Mouse (Mus musculus) T-helper 17 cell (primary cell): ENCODE results near the gene Hck.

Experiments used
- in situ Hi-C, 2 experiments: fragments of 300-600 bp; cut with MboI, MseI; formaldehyde crosslinking; loops; 1 replicate in 1 of 2; 2 replicates in 1 of 2; pipeline ENCODE4 v1.15.1; 2025; ENCODE audit warnings: high pct_unique_total_duplicates in 2 of 2

Hck gene

GRCm38 (mm10) chr2:153090551-153091165 is 17.6 kb upstream of the Hck start:
- in situ Hi-C loops, result no loop called here

GRCm38 (mm10) chr2:153107046-153107766 is 1.1 kb upstream of the Hck start:
- in situ Hi-C loops, result no loop called here

GRCm38 (mm10) chr2:153107802-153108201 is 466 bp upstream of the Hck start:
- in situ Hi-C loops, result no loop called here

- in situ Hi-C loops, result no loop called here
These were observed 1.3 kb downstream of the Hck start for GRCm38 (mm10) chr2:153109596-153109995.

GRCm38 (mm10) chr2:153111298-153111697 is 3.0 kb downstream of the Hck start:
- in situ Hi-C loops, result no loop called here

DNA sequence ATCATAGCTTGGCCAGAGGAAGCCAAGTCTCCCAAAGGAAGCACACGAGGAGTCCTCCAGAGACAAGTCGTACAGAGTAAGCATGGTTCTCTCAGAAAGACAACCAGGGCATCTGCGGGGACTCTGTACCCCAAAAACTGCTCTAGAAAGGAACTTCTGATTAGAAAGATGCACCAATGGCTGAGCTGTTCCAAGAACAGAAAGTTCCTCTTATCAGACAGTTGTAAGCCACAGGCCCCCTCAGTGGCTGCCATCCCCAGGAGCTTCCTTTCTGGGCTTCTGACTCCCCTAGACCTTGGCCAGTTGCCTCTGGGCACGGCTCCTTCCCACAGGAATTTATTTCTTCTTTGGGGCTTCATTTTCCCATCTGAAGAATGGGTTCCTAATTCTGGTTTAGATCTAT is 7.4 kb downstream of the Hck start:
- in situ Hi-C loops, result no loop called here

GRCm38 (mm10) chr2:153117051-153117486 is 8.8 kb downstream of the Hck start:
- in situ Hi-C loops, result no loop called here

DNA sequence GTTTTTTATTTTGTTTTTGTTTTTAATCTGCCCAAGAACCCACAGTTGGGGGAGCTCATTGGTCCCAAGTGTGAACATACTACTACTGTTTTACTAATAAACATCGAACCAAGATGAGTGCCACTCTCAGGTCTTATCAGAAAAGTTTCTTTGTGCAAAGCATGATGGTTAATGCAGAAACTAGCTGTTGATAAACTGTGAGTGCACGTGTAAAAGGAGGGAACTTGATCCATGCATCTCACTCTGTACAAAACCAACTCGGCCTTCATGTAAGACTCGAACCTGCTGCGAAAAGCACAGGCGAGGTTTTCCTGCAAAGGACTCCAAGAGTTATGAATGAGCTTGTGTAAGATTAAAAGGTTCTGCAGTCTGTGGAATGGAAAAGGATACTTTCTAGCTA is 11.2 kb downstream of the Hck start:
- in situ Hi-C loops, result no loop called here

DNA sequence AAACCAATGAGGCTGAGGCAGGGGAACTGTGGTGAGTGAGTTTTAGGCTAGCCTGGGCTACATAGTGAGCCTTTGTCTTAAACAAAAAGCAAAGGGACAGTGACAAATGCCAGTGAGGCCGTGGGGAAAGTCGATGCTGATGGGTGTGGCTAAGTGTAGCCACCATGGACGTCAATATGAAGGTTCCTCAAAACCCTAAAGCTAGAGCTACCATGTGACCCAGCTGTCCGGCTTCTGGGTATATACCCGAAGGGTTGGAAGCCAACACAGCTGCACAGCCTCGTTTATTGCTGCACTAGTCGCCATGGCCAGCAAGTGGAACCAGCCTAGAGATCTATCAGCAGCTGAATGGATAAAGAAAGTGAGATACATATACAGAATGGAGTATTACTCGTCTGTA is 11.9 kb downstream of the Hck start:
- in situ Hi-C loops, result no loop called here

- in situ Hi-C loops, result no loop called here
These were observed 13.8 kb downstream of the Hck start for GRCm38 (mm10) chr2:153121821-153122615.

- in situ Hi-C loops, result no loop called here
These were observed 14.4 kb downstream of the Hck start for GRCm38 (mm10) chr2:153122701-153123100.

- in situ Hi-C loops, result no loop called here
These were observed 17.6 kb downstream of the Hck start for GRCm38 (mm10) chr2:153125875-153126274.

DNA sequence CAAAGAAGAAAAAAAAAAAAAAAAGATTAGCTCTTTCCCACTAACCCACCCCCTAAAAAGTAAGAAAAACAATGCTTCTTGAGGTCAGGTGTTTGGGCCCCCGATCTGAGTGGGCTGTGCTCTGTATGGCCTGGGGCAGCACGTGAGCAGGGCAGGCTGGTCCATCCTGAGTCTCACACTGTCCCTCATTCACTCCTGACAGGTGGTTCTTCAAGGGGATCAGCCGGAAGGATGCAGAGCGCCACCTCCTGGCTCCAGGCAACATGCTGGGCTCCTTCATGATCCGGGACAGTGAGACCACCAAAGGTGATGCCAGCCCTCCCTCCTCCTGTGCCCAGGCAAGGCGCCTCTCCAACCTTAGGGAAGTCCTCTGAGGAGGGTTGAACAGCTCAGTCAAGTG is 22.8 kb downstream of the Hck start:
- in situ Hi-C loops, result no loop called here

DNA sequence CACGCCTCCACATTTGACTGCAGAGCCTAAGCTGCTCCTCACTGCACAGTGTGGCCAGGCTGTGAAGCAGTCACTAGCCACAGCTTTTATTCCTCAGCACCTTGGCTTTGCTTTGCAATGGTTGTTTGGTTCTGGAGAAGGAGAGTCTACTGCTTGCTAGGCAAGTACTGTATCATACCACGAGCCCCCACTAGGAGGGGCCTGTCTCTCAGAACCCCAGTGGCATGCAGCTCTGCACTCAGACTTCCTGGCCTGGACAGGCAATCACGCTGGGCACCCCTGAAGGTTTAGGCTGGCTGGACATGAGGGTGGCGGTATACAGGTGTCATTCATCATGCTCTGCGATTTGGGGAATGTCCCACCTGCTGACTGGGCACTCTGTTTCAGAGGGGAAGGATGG is 26.0 kb downstream of the Hck start:
- in situ Hi-C loops, result no loop called here

DNA sequence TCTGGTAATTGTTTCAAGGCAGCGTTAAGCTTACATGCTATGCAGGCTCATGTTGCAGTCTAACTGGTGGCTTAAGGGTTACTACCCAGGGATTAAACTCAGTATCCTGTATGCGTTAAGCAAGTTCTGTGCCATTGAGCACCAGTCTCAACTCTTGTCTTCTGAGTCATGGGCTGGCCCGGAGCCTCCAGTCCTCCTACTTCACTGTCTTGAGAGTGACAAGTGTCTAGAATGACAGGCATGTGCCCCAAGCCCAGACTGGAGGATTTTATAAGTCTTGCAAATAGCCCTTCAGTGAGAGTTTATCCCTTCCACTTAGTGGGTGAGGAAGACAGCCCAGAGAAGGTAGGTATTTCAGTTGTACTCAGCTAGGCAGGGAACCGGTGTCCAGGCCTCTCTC is 27.9 kb downstream of the Hck start:
- in situ Hi-C loops, result no loop called here

GRCm38 (mm10) chr2:153139158-153139557 is 30.9 kb downstream of the Hck start:
- in situ Hi-C loops, result no loop called here

GRCm38 (mm10) chr2:153139996-153140613 is 31.8 kb downstream of the Hck start:
- in situ Hi-C loops, result loop anchor here (5.0 kb wide), 3 partner anchors 58 to 277 kb away; partner anchors contain the start of gene Mylk2 (in 2 of the 2)

DNA sequence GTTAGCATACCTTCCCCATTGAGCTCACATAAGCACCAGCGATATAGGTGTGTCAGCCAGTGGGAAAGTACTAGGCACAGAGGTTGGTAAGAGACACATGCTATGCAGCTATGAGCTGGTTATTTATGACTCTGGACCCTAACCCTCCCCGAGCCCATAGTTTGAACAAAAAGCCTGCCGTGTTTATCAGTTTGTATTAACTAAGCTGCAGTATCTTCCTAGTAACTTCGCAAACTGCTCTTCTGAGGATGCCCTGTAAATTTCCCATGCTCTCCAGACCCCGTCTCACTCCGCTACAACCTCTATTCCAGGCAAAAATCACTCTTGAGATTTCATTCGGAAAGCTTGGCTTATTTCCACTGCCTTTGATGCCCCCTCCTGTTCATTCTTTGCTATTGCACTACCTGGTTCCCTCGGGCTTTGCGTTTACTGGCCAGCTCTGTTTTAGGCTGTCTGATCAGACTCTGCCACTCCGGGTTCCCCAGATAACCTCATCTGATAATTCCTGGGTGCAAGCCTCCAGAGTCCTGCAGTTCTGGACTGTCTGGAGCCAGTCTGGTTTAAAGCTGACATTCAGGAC is 34.4 kb downstream of the Hck start:
- in situ Hi-C loops, result loop anchor here (5.0 kb wide), 3 partner anchors 60 to 275 kb away; partner anchors contain the start of gene Mylk2 (in 2 of the 2)

DNA sequence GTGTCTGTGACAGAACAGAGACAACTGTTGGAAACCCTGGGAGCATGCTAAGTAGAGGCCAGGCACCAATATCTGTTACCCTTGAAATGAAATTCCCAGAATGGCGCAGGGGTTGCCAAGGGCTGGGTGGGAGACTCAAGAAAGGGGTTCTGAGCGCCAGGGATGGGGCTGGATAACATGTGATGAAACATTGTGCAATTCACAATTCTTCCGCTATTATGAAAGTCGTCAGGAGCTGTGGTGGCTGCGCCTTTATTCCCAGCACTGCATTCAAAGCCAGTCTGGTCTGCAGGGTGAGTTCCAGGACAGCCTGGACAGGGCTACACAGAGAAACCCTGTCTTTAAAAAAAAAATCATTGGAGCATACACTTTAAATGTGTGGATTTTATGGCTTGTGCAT is 37.1 kb downstream of the Hck start:
- in situ Hi-C loops, result no loop called here

- in situ Hi-C loops, result no loop called here
These were observed 39.0 kb downstream of the Hck start for GRCm38 (mm10) chr2:153147236-153147635.

- in situ Hi-C loops, result no loop called here
These were observed 39.4 kb downstream of the Hck start for GRCm38 (mm10) chr2:153147715-153148114.

GRCm38 (mm10) chr2:153149742-153150141 is 41.5 kb downstream of the Hck start:
- in situ Hi-C loops, result no loop called here
